Mouse (Mus musculus): Measurements from ENCODE around the gene Scube3. TPM values are rescaled to one million over a fixed set of nuclear protein-coding genes. Genes with fewer than 3 reads are reported as not detected.

Scube3 gene
- polyA plus RNA-seq (2012; rRNA removed): 0.47 and 0.82 TPM in 2 replicates

DNA sequence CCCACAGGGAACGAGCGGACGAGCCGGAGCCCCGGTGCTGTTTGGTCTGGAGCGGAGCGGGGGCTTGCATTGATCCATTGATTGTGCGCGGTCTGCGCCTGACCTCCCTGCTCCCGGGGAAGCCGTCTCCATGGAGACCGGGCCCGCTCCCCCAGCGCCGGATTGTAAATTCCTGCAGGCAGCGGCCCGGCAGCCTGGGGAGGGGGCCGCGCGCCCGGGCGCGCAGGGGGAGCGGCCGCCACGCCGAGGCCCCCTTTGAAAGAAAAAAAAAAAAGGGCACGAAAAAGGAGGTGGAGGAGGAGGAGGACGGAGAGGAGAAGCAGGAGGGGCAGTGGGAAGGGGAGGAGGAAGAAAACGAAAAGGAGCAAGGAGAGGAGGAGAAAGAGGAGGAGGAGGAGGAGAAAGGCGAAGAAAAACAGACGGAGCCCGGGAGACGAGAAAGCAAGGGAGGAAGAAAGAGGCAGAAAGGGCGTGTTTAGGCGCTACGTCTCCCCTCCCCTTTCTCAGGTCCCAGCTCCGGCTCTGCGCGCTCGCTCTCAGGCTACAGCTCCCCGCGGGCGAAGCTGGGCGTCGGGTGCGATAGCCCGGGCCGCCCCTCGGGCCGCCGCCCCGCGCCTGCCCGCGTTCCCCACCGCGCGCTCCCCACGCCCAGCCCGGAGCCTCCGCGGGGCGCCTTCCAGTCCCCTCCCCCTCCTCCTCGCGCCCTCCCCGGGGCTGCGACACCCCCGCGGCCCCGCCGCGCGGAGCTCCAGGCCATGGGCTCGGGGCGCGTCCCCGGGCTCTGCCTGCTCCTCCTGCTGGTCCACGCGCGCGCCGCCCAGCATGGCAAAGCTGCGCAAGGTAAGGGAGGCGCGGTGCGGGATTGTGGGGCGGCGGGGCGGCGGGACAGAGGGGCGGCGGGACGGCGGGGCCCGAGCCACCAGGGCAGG is at the start of gene Scube3:
Gene Scube3, plus strand, starts transcription at position 371 of the 929 bp plus-strand sequence.
- DNase-seq (ENCODE audit: low read depth, low spot score): no peak
- 1% methylated on average over 96 of the region's 97 CpGs for whole genome bisulfite sequencing

DNA sequence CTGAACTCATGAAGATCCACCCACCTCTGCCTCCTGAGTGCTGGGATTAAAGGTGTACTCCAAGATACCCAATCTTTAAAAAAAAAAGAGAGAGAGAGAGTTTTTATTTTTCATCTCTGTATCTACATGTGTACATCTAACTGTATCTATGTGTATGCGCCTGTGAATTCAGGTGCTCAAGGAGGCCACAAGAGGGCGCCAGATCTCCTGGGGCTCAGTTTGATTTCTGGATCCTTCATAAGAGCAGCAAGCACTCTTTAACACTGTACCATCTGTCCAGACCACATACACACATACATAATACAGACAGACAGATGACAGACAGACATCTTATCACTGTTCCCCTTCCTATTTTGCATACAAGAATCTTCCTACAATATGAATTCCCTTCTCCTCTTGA is 49.6 kb upstream of the Scube3 start:
- no peak for DNase-seq (ENCODE audit: low read depth, low spot score)
- 95% methylated on average over 2 of the region's 2 CpGs for WGBS

DNA sequence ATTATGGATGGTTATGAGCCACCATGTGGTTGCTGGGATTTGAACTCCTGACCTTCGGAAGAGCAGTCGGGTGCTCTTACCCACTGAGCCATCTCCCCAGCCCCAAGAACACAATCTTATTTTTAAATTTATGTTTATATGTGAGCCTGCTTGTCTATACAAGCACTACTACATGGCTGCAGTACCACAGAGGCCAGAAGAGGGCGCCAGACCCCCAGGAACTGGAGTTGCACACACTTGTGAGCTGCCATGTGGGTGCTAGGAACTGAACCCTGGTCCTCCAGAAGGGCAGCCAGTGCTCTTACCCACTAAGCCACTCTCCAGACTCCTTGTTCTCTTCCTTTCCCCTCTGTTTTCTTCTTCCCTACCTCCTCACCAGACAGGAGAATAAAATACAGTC is 48.1 kb upstream of the Scube3 start:
- DNase-seq (ENCODE audit: low read depth, low spot score): no peak

DNA sequence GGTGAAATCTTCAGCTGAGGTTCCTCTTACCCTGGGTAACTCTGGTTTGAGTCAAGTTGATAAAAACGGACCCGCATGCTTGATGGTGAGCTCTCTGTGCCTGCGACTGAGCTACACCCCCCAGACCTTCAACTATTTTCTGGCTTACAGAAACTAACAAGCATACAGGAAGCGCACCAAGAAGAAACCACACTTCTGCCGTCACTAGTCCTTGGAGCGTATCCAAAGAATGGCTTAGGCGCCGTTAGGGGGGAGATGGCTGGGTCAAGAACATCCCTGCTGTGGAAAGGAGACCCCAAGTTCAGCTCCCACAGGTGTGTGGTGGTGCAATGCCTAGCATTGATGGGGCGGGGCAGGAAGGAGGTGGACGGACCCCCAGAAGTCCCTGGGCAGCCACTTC is 45.5 kb upstream of the Scube3 start:
- DNase-seq (ENCODE audit: low read depth, low spot score): no peak
- 69% methylated on average over 10 of the region's 10 CpGs for WGBS

More for the DNA sequence above, 48.1 kb upstream of the Scube3 start:
- 82% methylated on average over 3 of the region's 3 CpGs for WGBS

DNA sequence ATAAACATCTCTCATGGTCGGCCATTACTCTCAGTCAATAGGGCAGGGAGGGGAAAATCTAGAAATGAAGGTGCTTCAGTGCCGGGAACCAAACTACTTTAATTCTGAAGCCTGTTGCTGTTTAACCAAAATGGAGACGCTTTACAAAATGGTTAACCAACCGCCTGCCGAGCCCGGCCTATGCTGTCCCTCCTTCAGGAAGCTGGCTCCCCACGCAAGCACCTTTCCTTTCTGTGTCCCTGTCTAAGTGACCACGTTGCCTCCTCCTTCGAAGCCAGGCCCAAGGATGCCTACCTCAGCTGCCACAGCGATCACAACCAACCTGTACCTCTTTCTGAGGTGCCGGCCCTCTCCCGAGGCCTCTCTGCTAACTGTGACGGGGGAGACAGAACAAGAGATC is 44.6 kb upstream of the Scube3 start:
- DNase-seq (ENCODE audit: low read depth, low spot score): no peak
- WGBS: 79% methylated on average over 13 of the region's 13 CpGs

DNA sequence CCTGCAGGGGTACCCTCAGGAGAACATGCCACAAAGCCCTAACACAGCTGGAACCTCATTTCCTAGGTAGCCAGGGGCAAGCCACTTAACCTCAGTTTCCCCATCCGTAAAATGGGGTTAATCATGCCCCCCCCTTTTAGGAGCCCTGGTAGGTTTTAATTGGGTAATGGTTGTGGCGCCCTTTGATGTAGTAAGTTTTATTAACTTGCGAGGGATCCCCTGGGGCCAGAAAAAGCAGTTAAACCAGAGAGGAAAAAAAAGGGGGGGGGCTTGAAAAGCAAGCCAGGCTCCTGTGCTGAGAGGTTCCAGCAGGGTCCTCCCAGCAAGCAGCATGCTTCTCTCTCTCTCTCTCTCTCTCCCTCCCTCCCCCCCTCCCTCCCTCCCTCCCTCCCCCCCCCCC is 42.9 kb upstream of the Scube3 start:
- WGBS: 60% methylated on average over 3 of the region's 3 CpGs
- no peak for DNase-seq (ENCODE audit: low read depth, low spot score)

DNA sequence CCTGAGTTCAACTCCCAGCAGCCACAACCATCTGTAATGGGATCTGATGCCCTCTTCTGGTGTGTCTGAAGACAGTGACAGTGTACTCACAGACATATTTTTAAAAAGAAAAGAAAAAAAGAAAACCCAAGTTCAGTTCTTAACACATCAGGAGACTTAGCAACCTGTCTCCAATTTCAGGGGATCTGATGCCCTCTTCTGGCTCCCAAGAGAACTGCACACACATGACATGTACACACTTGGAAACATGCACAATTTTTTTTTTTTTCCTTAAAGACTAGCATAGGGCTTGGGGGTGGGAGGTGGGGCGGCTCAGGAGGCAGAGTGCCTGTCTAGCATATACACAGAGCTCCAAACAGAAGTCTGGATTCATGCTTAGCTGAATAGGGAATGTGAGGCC is 41.3 kb upstream of the Scube3 start:
- DNase-seq (ENCODE audit: low read depth, low spot score): no peak
- 81% methylated on average over 1 of the region's 1 CpGs for WGBS

DNA sequence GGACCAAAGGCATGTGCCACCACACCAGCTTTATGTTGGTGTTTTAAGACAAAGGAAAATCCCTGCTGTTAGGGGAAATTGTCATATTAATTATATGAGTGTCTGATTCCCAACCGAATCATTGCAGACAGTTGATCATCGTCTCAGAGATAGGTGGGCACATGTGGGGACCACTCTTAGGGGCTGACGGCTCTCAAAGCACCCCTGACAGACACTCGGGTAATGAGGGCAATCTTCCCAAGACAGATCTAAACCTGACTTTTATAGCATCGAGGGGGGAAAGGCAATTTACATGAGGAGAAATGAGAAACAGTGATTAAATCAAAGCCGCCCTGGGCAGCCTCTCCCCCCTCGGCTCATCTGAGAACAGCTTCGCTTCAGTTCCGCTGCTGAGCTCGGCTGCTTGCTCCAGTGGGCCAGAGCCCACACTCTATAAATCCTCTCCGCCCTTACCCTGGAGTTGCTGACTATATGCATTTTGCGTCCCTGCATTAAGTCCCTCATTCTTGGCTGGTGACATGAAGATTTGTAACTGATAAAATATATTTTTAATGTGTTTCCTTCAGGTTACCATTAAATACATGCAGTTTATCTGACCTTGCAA is 40.6 kb upstream of the Scube3 start:
- no peak for DNase-seq (ENCODE audit: low read depth, low spot score)
- WGBS: 47% methylated on average over 12 of the region's 12 CpGs

DNA sequence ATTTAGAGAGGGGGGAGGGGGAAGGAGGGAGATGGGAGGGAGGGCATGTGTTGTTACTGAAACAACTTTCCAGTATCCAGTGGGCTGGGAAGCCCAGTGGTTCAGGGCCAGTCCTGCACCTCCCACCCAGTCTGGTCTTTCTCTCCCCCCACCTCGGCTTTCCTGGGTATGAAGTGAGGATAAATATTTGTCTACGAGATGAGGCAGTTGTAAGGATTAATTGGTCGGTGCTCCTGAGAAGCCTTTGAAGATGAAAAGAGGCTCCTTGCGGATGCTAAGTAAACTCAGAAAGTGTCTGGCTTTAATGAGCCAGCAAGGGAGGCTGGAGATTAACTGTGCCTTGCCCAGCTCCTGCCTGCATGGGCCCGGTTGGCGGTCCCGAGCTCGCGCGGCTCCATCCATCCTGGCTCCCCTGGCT is 40.0 kb upstream of the Scube3 start:
- no peak for DNase-seq (ENCODE audit: low read depth, low spot score)
- 35% methylated on average over 10 of the region's 10 CpGs for WGBS

DNA sequence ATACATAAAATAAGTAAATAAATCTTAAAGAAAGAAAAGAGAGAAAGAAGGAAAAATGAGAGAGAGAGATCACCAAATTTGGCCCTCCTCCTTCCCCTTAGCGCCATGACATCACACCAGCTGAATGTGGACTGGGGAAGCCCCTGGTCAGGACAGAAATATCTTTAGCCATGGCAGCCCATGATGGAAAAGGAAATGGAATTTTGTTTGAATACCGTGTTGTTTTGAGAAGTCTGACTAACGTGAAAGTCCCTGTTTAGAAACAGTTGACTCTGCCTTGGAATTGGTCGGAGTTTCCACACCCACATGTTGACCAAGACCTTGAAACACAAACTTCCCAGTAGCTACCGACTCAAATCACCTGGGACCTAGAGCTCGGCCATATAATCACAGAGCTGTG is 37.5 kb upstream of the Scube3 start:
- WGBS: 47% methylated on average over 6 of the region's 6 CpGs
- no peak for DNase-seq (ENCODE audit: low read depth, low spot score)

DNA sequence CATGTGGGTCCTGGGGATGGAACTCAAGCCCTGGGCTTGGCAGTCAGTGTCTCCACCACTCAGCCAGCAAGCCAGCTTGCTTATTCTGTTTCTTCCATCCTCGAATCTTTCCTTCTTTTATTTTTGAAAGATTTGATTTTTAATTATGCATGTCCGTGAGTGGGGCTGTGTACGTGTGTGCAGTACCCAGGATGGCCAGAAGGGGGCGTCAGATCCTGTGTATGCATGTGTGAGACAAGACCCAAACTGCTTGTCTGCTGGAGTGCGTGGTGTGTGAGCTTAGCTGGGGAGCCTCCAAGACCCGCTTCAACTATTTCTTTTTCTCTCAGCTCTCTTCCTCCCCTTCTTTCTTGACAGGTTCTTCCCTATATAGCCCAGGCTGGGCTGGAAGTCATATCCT is 35.6 kb upstream of the Scube3 start:
- 80% methylated on average over 6 of the region's 6 CpGs for WGBS
- DNase-seq (ENCODE audit: low read depth, low spot score): no peak

DNA sequence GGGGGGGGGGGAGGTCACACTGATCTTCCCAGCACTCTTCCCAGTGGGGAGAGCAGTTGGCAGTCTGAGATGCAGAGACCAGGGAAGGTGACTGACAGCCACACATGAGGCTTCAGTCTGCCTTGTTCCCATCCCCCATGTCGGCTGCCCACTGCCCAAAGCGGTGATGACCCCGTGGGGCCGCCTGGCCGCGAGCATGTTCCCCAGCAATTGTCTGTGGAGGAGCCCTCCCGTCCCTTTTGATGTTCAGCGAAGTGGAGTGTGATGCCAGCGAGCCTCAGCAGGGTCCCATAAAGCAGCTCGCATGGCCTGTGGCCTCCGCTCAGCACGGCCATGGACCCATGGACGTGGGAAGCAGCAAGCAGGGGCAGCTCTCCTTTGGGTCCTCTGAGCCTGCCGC is 34.7 kb upstream of the Scube3 start:
- 27% methylated on average over 14 of the region's 14 CpGs for WGBS
- no peak for DNase-seq (ENCODE audit: low read depth, low spot score)

DNA sequence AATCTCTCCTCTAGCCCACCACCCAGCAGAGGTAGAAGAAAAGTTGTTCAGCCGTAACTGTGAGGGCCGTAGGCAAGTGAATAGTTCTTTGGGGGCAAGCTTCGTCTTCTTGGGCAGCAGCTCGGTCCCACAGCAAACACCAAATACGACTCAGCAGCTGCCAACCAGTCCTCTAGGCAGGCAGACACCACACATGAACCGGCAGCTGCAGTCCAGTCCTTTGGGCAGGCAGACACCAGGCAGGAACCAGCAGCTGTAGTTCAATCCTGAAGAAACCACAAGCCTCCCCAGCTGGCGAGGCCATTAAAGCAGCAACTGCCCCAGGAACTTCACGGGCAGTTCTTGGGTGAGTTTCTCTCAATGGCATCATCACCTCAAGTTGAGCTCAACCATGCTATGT is 29.7 kb upstream of the Scube3 start:
- no peak for DNase-seq (ENCODE audit: low read depth, low spot score)
- WGBS: 88% methylated on average over 8 of the region's 8 CpGs

DNA sequence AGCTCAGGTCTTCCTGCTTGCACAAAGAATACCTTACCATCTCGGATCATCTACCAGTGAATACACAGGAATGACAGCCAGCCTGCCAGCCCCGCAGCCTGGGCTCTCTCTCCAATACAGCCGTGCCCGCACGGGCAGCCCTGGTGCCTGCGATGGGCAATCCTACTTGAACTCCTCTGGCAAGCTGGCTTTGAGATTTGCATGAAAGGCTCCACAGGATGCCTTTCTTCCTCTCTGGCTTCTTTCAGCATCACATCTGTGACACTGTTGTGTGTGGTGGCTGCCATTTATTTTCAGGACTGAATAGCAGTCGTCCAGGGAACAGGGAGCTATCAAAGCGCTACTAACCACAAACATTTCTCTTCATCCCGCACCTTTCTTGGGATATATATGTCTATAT is 25.6 kb upstream of the Scube3 start:
- 89% methylated on average over 9 of the region's 9 CpGs for WGBS

DNA sequence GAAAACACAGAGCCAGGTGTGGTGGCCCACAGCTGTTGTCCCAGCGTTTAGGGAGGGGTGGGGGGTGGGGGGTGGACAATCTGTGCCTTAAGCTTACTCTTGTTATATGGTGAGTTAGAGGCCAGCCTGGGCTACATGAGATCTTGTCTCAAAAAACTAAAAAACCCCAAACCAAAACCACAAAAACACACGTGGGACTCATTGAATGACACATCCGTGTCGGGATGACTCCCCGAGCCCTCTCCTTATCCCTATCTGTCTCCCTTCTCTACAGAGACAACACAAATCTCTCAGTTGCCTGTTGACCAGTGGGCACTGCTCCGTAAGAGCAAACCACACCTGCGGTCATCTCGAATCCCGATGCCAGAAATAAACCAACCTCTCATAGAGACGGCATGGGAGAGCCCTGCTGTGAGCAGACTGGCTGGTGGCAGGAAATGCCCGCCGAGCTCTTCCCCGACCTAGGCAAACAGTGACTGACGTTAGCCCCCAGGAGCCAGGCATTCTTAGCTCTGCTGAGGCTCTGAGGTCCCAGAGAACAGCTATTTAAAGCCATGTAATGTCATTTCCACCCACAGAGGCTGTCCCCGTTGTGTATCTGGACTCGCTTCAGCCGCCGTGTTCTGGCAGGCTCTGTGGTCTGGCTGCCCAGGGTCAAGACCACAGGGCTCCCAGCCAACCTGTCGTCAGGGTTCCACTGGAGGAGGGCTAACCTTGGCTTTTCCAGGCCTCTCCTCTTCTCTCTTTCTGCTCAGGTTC is 24.3 kb upstream of the Scube3 start:
- 37% methylated on average over 19 of the region's 19 CpGs for WGBS
- DNase-seq (ENCODE audit: low read depth, low spot score): no peak

More for the DNA sequence above, 25.6 kb upstream of the Scube3 start:
- no peak for DNase-seq (ENCODE audit: low read depth, low spot score)

DNA sequence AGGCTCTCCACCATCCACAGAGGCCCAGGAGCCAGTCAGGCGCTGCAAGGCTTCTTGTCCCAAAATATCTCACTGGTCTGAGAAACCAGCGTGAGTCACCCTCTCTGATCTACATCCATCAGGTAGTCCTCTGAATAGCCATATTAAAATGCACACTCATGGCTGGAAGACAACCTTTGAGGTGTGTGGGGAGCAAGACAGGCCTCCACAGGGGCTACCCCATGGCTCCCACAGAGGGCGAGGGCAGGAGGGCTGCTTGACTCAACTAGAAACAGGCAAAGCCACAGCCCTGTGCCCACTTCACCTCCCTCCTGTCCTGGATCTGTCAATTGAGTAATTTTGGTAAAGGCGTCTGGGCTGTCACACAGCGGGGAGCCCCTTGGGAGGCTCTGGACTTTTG is 21.5 kb upstream of the Scube3 start:
- WGBS: 92% methylated on average over 5 of the region's 5 CpGs
- DNase-seq (ENCODE audit: low read depth, low spot score): no peak

DNA sequence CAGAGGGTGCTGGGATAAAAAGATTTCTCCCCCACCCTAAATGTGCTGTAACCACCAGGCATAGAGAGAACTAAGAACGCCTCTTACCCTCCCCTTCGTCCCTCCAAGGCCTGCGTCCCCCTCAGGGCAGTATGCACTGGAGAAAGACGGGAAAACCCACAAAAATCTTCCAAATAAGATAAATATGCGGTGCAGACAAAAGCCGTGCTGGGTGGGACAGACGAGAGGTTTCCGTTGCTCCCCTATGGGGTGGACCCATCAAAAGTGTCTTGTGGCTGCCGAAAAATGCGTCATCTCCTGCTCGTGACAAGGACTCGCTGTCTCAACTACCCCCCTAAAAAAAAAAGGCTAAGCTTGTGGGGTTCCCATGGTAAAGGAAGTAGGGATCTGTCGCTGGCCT is 19.0 kb upstream of the Scube3 start:
- 77% methylated on average over 13 of the region's 13 CpGs for WGBS
- DNase-seq (ENCODE audit: low read depth, low spot score): no peak

DNA sequence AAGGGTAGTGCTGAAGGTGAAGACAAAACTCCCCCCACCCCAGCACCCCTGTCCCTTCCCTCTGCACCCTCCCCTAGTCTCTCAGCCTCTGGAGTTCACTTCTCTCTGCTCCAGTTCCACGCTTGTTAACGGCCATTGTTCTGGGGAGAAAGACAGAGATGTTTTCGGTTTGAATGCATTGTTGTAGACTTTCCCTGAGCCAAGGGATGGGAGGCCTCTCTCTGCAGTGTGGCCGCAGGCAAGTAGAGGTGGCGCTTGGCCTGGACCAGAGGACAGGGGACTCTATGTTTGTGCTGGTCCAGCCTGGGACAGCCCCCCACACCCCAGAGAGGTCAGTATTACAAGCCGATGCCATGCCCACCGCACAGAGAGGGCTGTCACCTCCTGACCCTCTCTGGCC is 18.3 kb upstream of the Scube3 start:
- 59% methylated on average over 7 of the region's 7 CpGs for WGBS
- no peak for DNase-seq (ENCODE audit: low read depth, low spot score)

DNA sequence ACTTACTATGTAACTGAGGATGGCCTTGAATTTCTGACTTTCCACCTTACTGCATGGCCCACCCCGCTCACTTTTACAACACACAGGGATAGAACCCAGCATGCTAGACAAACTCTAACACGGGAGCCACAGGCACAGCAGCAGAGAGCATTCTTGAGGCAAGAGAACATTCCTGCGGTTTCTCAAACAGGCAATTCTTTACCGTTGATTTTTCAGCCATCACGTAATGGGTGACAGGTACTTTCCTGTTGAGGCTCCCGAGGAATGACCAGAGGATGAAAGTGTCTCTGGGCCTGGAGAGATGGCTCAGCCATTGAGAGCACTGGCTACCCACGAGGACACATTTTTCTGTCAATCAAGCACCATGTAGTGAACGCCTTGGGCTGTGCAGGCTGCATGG is 17.6 kb upstream of the Scube3 start:
- WGBS: 52% methylated on average over 8 of the region's 8 CpGs
- no peak for DNase-seq (ENCODE audit: low read depth, low spot score)

DNA sequence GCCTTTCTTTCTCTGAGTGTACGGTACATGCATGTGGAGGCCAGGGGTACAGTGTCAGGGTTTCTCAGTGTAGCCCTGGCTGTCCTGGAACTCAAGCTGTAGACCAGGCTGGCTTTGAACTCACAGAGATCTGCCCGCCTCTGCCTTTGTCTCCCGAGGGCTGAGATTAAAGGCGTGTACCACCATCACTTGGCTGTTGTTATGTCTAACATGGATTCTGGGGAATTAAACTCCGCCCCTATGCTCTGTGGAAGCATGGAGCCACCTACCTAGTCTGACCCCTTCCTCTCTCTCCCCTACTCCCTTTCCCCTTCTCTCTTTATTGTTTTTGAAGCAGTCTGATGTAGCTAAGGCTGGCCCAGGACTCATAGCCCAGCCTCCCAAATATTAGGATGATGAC is 12.1 kb upstream of the Scube3 start:
- DNase-seq (ENCODE audit: low read depth, low spot score): no peak
- WGBS: 87% methylated on average over 5 of the region's 5 CpGs
